Mouse (Mus musculus) MEL (cell line): ENCODE data around the gene Skp2. TPM values are rescaled to one million over a fixed set of nuclear protein-coding genes. Genes with fewer than 3 reads are reported as not detected.

ENCODE experiments used
- DNase-seq: peaks from one replicate; pipeline ENCODE4 v3.0.0; 2011; ENCODE audit warnings: low read depth, low spot score
- H3K27ac ChIP-seq: 2 replicates; pipeline ENCODE4 v1.5.1; 2012; ENCODE audit warnings: low read depth, mild to moderate bottlenecking, control low read depth, low read length, moderate library complexity; ENCODE audit not compliant: control insufficient read depth
- H3K27me3 ChIP-seq, 2 experiments: fragments of 150-350 bp in 1 of 2; sonication (generic) in 1 of 2; 2 replicates each; pipeline ENCODE4 v1.6.1; 2012; ENCODE audit warnings: low read length in 2 of 2, mild to moderate bottlenecking in 2 of 2, improper control_type of control experiment in 1 of 2, moderate library complexity in 1 of 2; ENCODE audit not compliant: insufficient read depth in 2 of 2, control insufficient read depth in 1 of 2
- H3K36me3 ChIP-seq, 2 experiments: 2 replicates each; pipeline ENCODE4 v1.6.1; 2012 to 2014; ENCODE audit warnings: low read length in 2 of 2, improper control_type of control experiment in 1 of 2, inconsistent platforms in 1 of 2, mild to moderate bottlenecking in 1 of 2; ENCODE audit not compliant: insufficient read depth in 2 of 2, control insufficient read depth in 1 of 2
- H3K4me1 ChIP-seq, 2 experiments: fragments of 150-350 bp in 1 of 2; sonication (generic) in 1 of 2; 2 replicates each; pipeline ENCODE4 v1.6.1; 2012; ENCODE audit warnings: low read length in 2 of 2, improper control_type of control experiment in 1 of 2, mild to moderate bottlenecking in 1 of 2; ENCODE audit not compliant: insufficient read depth in 2 of 2, control insufficient read depth in 1 of 2
- H3K4me3 ChIP-seq, 2 experiments: fragments of 150-350 bp in 1 of 2; sonication (generic) in 1 of 2; 2 replicates each; pipeline ENCODE4 v1.5.1; 2012; ENCODE audit warnings: low read depth in 2 of 2, low read length in 2 of 2, mild to moderate bottlenecking in 2 of 2, moderate library complexity in 2 of 2, control low read depth in 1 of 2, improper control_type of control experiment in 1 of 2; ENCODE audit not compliant: control insufficient read depth in 1 of 2, insufficient read depth in 1 of 2
- H3K79me2 ChIP-seq: 2 replicates; pipeline ENCODE4 v1.6.1; 2012; ENCODE audit warnings: mild to moderate bottlenecking, low read length, moderate library complexity; ENCODE audit not compliant: control insufficient read depth, poor library complexity, insufficient read depth
- H3K9ac ChIP-seq: 2 replicates; pipeline ENCODE4 v1.6.1; 2012; ENCODE audit warnings: low read depth, mild to moderate bottlenecking, control low read depth, low read length, moderate library complexity; ENCODE audit not compliant: control insufficient read depth, poor library complexity, severe bottlenecking
- H3K9me3 ChIP-seq: fragments of 150-350 bp; sonication (generic); replicated peaks from 2 replicates; pipeline ENCODE4 v1.6.1; 2012; ENCODE audit warnings: mild to moderate bottlenecking, low read length, improper control_type of control experiment, moderate library complexity; ENCODE audit not compliant: insufficient read depth
- BHLHE40 ChIP-seq: IDR thresholded peaks from 2 replicates; pipeline ENCODE4 v1.6.1; 2012; ENCODE audit warnings: low read depth, mild to moderate bottlenecking, inconsistent platforms, low read length, improper control_type of control experiment, borderline replicate concordance
- CHD1 ChIP-seq: IDR thresholded peaks from 2 replicates; pipeline ENCODE4 v1.6.1; 2012; ENCODE audit warnings: low read depth, mild to moderate bottlenecking, inconsistent platforms, low read length, improper control_type of control experiment
- CHD2 ChIP-seq: IDR thresholded peaks from 2 replicates; pipeline ENCODE4 v1.6.1; 2011; ENCODE audit warnings: low read length, improper control_type of control experiment
- CTCF ChIP-seq, 3 experiments: IDR thresholded peaks in 2 of 3; conservative IDR thresholded peaks in 1 of 3; 2 replicates each; pipeline ENCODE4 v1.5.1; 2011 to 2012; ENCODE audit warnings: low read length in 3 of 3, low read depth in 2 of 3, mild to moderate bottlenecking in 2 of 3, improper control_type of control experiment in 1 of 3, inconsistent platforms in 1 of 3, mixed read lengths in 1 of 3, moderate library complexity in 1 of 3; ENCODE audit not compliant: control insufficient read depth in 1 of 3, insufficient read depth in 1 of 3, poor library complexity in 1 of 3, severe bottlenecking in 1 of 3
- E2F4 ChIP-seq: IDR thresholded peaks from 2 replicates; pipeline ENCODE4 v1.6.1; 2011; ENCODE audit warnings: low read depth, low read length, improper control_type of control experiment, borderline replicate concordance
- EP300 ChIP-seq, 2 experiments: IDR thresholded peaks; 2 replicates each; pipeline ENCODE4 v1.6.1; 2011; ENCODE audit warnings: improper control_type of control experiment in 2 of 2, low read length in 2 of 2, low read depth in 1 of 2, mild to moderate bottlenecking in 1 of 2
- ETS1 ChIP-seq: IDR thresholded peaks from 2 replicates; pipeline ENCODE4 v1.6.1; 2012; ENCODE audit warnings: low read depth, mild to moderate bottlenecking, inconsistent platforms, low read length, improper control_type of control experiment, moderate library complexity
- GABPA ChIP-seq: IDR thresholded peaks from 2 replicates; pipeline ENCODE4 v1.6.1; 2012; ENCODE audit warnings: low read depth, mild to moderate bottlenecking, inconsistent platforms, low read length, improper control_type of control experiment, moderate library complexity
- GATA1 ChIP-seq: IDR thresholded peaks from 2 replicates; pipeline ENCODE4 v1.6.1; 2011; ENCODE audit warnings: low read depth, low read length, improper control_type of control experiment
- HCFC1 ChIP-seq: IDR thresholded peaks from 2 replicates; pipeline ENCODE4 v1.6.1; 2012; ENCODE audit warnings: low read depth, mild to moderate bottlenecking, inconsistent platforms, low read length, improper control_type of control experiment, moderate library complexity
- JUND ChIP-seq: IDR thresholded peaks from 2 replicates; pipeline ENCODE4 v1.6.1; 2011; ENCODE audit warnings: low read depth, mild to moderate bottlenecking, improper control_type of control experiment, low read length
- KAT2A ChIP-seq: conservative IDR thresholded peaks from 2 replicates; pipeline ENCODE4 v1.6.1; 2012; ENCODE audit warnings: low read depth, low read length, improper control_type of control experiment, inconsistent platforms
- MAFK ChIP-seq: IDR thresholded peaks from 2 replicates; pipeline ENCODE4 v1.6.1; 2011; ENCODE audit warnings: low read depth, mild to moderate bottlenecking, low read length, improper control_type of control experiment, borderline replicate concordance
- MAX ChIP-seq: IDR thresholded peaks from 2 replicates; pipeline ENCODE4 v1.6.1; 2011; ENCODE audit warnings: low read length, improper control_type of control experiment
- MAZ ChIP-seq: IDR thresholded peaks from 2 replicates; pipeline ENCODE4 v1.6.1; 2012; ENCODE audit warnings: low read depth, mild to moderate bottlenecking, inconsistent platforms, low read length, improper control_type of control experiment
- MEF2A ChIP-seq: IDR thresholded peaks from 2 replicates; pipeline ENCODE4 v1.6.1; 2014; ENCODE audit warnings: low read depth, mild to moderate bottlenecking, inconsistent platforms, low read length, improper control_type of control experiment; ENCODE audit not compliant: poor library complexity, insufficient replicate concordance, severe bottlenecking; ENCODE audit errors: extremely low read depth
- MXI1 ChIP-seq: IDR thresholded peaks from 2 replicates; pipeline ENCODE4 v1.6.1; 2011; ENCODE audit warnings: mild to moderate bottlenecking, low read depth, low read length, improper control_type of control experiment
- MYB ChIP-seq: IDR thresholded peaks from 2 replicates; pipeline ENCODE4 v1.6.1; 2011; ENCODE audit warnings: mild to moderate bottlenecking, low read depth, low read length, improper control_type of control experiment
- MYC ChIP-seq: IDR thresholded peaks from 2 replicates; pipeline ENCODE4 v1.6.1; 2011; ENCODE audit warnings: low read depth, mild to moderate bottlenecking, low read length, improper control_type of control experiment, moderate library complexity
- NELFE ChIP-seq: IDR thresholded peaks from 2 replicates; pipeline ENCODE4 v1.6.1; 2011; ENCODE audit warnings: low read depth, low read length, improper control_type of control experiment
- NRF1 ChIP-seq: IDR thresholded peaks from 2 replicates; pipeline ENCODE4 v1.6.1; 2014; ENCODE audit warnings: low read depth, mild to moderate bottlenecking, inconsistent platforms, low read length, improper control_type of control experiment, moderate library complexity; ENCODE audit not compliant: poor library complexity, insufficient read depth, severe bottlenecking
- POLR2A ChIP-seq, 2 experiments: IDR thresholded peaks; 2 replicates each; pipeline ENCODE4 v1.6.1; 2011 to 2012; ENCODE audit warnings: low read length in 2 of 2, mild to moderate bottlenecking in 2 of 2, control low read depth in 1 of 2, improper control_type of control experiment in 1 of 2, low read depth in 1 of 2, moderate library complexity in 1 of 2; ENCODE audit not compliant: control insufficient read depth in 1 of 2, insufficient read depth in 1 of 2, poor library complexity in 1 of 2
- POLR2AphosphoS2 ChIP-seq: IDR thresholded peaks from 2 replicates; pipeline ENCODE4 v1.6.1; 2011; ENCODE audit warnings: low read length, improper control_type of control experiment
- POLR2AphosphoS5 ChIP-seq: IDR thresholded peaks from 2 replicates; pipeline ENCODE4 v1.6.1; 2012; ENCODE audit warnings: low read depth, borderline replicate concordance, mild to moderate bottlenecking, inconsistent platforms, low read length, moderate library complexity, mixed read lengths
- RAD21 ChIP-seq: IDR thresholded peaks from 2 replicates; pipeline ENCODE4 v1.6.1; 2011; ENCODE audit warnings: mild to moderate bottlenecking, low read depth, low read length, improper control_type of control experiment
- RCOR1 ChIP-seq: IDR thresholded peaks from 2 replicates; pipeline ENCODE4 v1.6.1; 2012; ENCODE audit warnings: low read depth, mild to moderate bottlenecking, inconsistent platforms, low read length, improper control_type of control experiment
- SIN3A ChIP-seq: IDR thresholded peaks from 2 replicates; pipeline ENCODE4 v1.6.1; 2012; ENCODE audit warnings: low read length, improper control_type of control experiment, inconsistent platforms
- SMC3 ChIP-seq: IDR thresholded peaks from 2 replicates; pipeline ENCODE4 v1.6.1; 2011; ENCODE audit warnings: low read depth, low read length, improper control_type of control experiment
- TAL1 ChIP-seq: IDR thresholded peaks from 2 replicates; pipeline ENCODE4 v1.6.1; 2012; ENCODE audit warnings: mild to moderate bottlenecking, inconsistent platforms, low read length, moderate library complexity, mixed read lengths
- TBP ChIP-seq: IDR thresholded peaks from 2 replicates; pipeline ENCODE4 v1.8.0; 2011; ENCODE audit warnings: low read depth, low read length, improper control_type of control experiment
- TCF12 ChIP-seq: IDR thresholded peaks from 2 replicates; pipeline ENCODE4 v1.6.1; 2014; ENCODE audit warnings: low read depth, mild to moderate bottlenecking, inconsistent platforms, low read length, improper control_type of control experiment, moderate library complexity
- UBTF ChIP-seq: IDR thresholded peaks from 2 replicates; pipeline ENCODE4 v1.6.1; 2012; ENCODE audit warnings: low read depth, mild to moderate bottlenecking, inconsistent platforms, low read length, improper control_type of control experiment, moderate library complexity, borderline replicate concordance; ENCODE audit not compliant: insufficient read depth
- USF1 ChIP-seq: IDR thresholded peaks from 2 replicates; pipeline ENCODE4 v1.6.1; 2014; ENCODE audit warnings: low read depth, mild to moderate bottlenecking, inconsistent platforms, low read length, improper control_type of control experiment, moderate library complexity
- USF2 ChIP-seq, 2 experiments: IDR thresholded peaks; 2 replicates each; pipeline ENCODE4 v1.6.1; 2011 to 2012; ENCODE audit warnings: improper control_type of control experiment in 2 of 2, low read length in 2 of 2, borderline replicate concordance in 1 of 2, inconsistent platforms in 1 of 2, low read depth in 1 of 2, mild to moderate bottlenecking in 1 of 2; ENCODE audit not compliant: insufficient read depth in 1 of 2
- ZC3H11A ChIP-seq: IDR thresholded peaks from 2 replicates; pipeline ENCODE4 v1.6.1; 2012; ENCODE audit warnings: low read depth, mild to moderate bottlenecking, inconsistent platforms, low read length, improper control_type of control experiment
- ZKSCAN1 ChIP-seq: IDR thresholded peaks from 2 replicates; pipeline ENCODE4 v1.6.1; 2012; ENCODE audit warnings: low read depth, mild to moderate bottlenecking, inconsistent platforms, low read length, improper control_type of control experiment, moderate library complexity
- ZMIZ1 ChIP-seq: IDR thresholded peaks from 2 replicates; pipeline ENCODE4 v1.6.1; 2012; ENCODE audit warnings: low read depth, mild to moderate bottlenecking, inconsistent platforms, low read length, improper control_type of control experiment, moderate library complexity
- ZNF384 ChIP-seq: IDR thresholded peaks from 2 replicates; pipeline ENCODE4 v1.6.1; 2012; ENCODE audit warnings: low read depth, mild to moderate bottlenecking, inconsistent platforms, low read length, improper control_type of control experiment
- polyA plus RNA-seq, 2 experiments: library from polyadenylated mRNA; stranded (reverse) in 1 of 2; unstranded in 1 of 2; fragments of >175 nt in 1 of 2; fragments of >200 nt in 1 of 2; gene quantifications; 2 replicates each; pipeline versions ENCODE4 v1.2.1 to v1.2.4; 2012; ENCODE audit warnings: low replicate concordance in 2 of 2, low read depth in 1 of 2; ENCODE audit not compliant: insufficient read length in 2 of 2, insufficient read depth in 1 of 2, missing spikeins in 1 of 2
- total RNA-seq: library from RNA; depleted of rRNA; stranded (reverse); fragments of 300-350 nt; gene quantifications from 2 replicates; pipeline ENCODE4 v1.2.3, GENCODE M21; 2012

Gene Skp2
- total and polyA plus RNA-seq, 3 experiments = 46.9 to 61.4 TPM; not detected in 1

GRCm38 (mm10) chr15:9073684-9074083 is 81.5 kb downstream of the Skp2 start:
- TF ChIP-seq ZNF384 (no peak), POLR2AphosphoS2 (0 out of 2 replicates have a peak, but pooled peaks have one; percentile 13), ZC3H11A (no peak), GABPA (no peak), TAL1 (no peak), SMC3 (no peak), UBTF (no peak), POLR2AphosphoS5 (no peak), TCF12 (no peak), NRF1 (peak; percentile 46; the same call in 1 of the 2 replicates), NELFE (no peak; the same call in 1 of the 2 replicates), USF2 (IDR thresholded peaks at IDR 0.05; ENCODE audit: borderline replicate concordance in 1 of 2, insufficient read depth in 1 of 2, low read depth in 1 of 2, low read length in 2 of 2) (no peak), CHD2 (no peak), GATA1 (no peak), JUND (no peak), E2F4 (no peak), MXI1 (peak; percentile 56), SIN3A (no peak), RAD21 (no peak), ETS1 (no peak), MAFK (no peak; the same call in 1 of the 2 replicates), ZKSCAN1 (no peak), MYB (no peak), CTCF (IDR thresholded peaks at IDR 0.05 in 2 of 3, conservative IDR thresholded peaks at IDR 0.05 in 1 of 3; ENCODE audit: control insufficient read depth in 1 of 3, insufficient read depth in 1 of 3, low read depth in 2 of 3, low read length in 3 of 3, poor library complexity in 1 of 3, severe bottlenecking in 1 of 3) (no peak), USF1 (no peak), ZMIZ1 (no peak; the same call in 1 of the 2 replicates), CHD1 (peak; percentile 30; the same call in 1 of the 2 replicates), MAZ (no peak), TBP (no peak), MYC (no peak), EP300 (IDR thresholded peaks at IDR 0.05; ENCODE audit: low read depth in 1 of 2, low read length in 2 of 2) (0 out of 4 replicates have a peak, but pooled peaks have one; percentile 6 to 13), MEF2A (no peak), HCFC1 (no peak), BHLHE40 (no peak), POLR2A (IDR thresholded peaks at IDR 0.05; ENCODE audit: control insufficient read depth in 1 of 2, insufficient read depth in 1 of 2, low read depth in 1 of 2, low read length in 2 of 2, poor library complexity in 1 of 2) (no peak), MAX (peak; percentile 60; the same call in 1 of the 2 replicates), RCOR1 (0 out of 2 replicates have a peak, but pooled peaks have one; percentile 8), KAT2A (no peak)
- Histone ChIP-seq H3K36me3 (peaks cover 2 to 46% of the 10 kb centered on the region in 2 experiments), H3K4me1 (peaks cover 31 to 32% of the 10 kb centered on the region in 2 experiments), H3K27ac (peak overlapping the region; percentile 100), H3K27me3 (no peaks in the 10 kb centered on the region), H3K9ac (peak overlapping the region; percentile 97), H3K4me3 (peak overlapping the region; percentile 95 to 98), H3K9me3 (no peaks in the 10 kb centered on the region), H3K79me2 (peaks cover 65% of the 10 kb centered on the region)
- DNase-seq = peak; percentile 61
